Mouse (Mus musculus) midbrain, embryonic 11.5 days (tissue): ENCODE results near the gene Olfr1387. TPM values are rescaled to one million over a fixed set of nuclear protein-coding genes. Genes with fewer than 3 reads are reported as not detected.
"Not testable (repeated sequence)": the region's sequence is repeated elsewhere in the genome, so short reads cannot be mapped to it uniquely, and the experiment has no call there.

ENCODE experiments used
- ATAC-seq: fragments of 200-750 bp; cut with Nextera tagmentation; 2 replicates; pipeline ENCODE4 v1.8.0; 2017; ENCODE audit warnings: moderate TSS enrichment, moderate library complexity; ENCODE audit not compliant: low FRiP score
- DNase-seq: peaks from one replicate; pipeline ENCODE4 v3.0.0; 2015; ENCODE audit warnings: low spot score; ENCODE audit errors: missing footprints
- H3K27ac ChIP-seq: fragments of 300-500 bp; sonication (generic); 2 replicates; pipeline ENCODE4 v1.5.1; 2014; ENCODE audit warnings: low read depth, low read length
- H3K27me3 ChIP-seq: fragments of 300-500 bp; sonication (generic); 2 replicates; pipeline ENCODE4 v1.6.1; 2014; ENCODE audit warnings: mild to moderate bottlenecking, low read length, moderate library complexity, mixed read lengths; ENCODE audit not compliant: control insufficient read depth, insufficient read depth
- H3K36me3 ChIP-seq: fragments of 300-500 bp; sonication (generic); 2 replicates; pipeline ENCODE4 v1.6.1; 2014; ENCODE audit warnings: mild to moderate bottlenecking, low read length, moderate library complexity, mixed read lengths; ENCODE audit not compliant: control insufficient read depth, insufficient read depth
- H3K4me1 ChIP-seq: fragments of 300-500 bp; sonication (generic); 2 replicates; pipeline ENCODE4 v1.6.1; 2014; ENCODE audit warnings: low read length; ENCODE audit not compliant: control insufficient read depth, insufficient read depth
- H3K4me2 ChIP-seq: fragments of 300-500 bp; sonication (generic); 2 replicates; pipeline ENCODE4 v1.6.1; 2014; ENCODE audit warnings: mild to moderate bottlenecking, moderate library complexity
- H3K4me3 ChIP-seq: fragments of 300-500 bp; sonication (generic); 2 replicates; pipeline ENCODE4 v1.5.1; 2014; ENCODE audit warnings: low read depth, low read length
- H3K9ac ChIP-seq: fragments of 300-500 bp; sonication (generic); 2 replicates; pipeline ENCODE4 v1.6.1; 2014; ENCODE audit warnings: low read length
- H3K9me3 ChIP-seq: fragments of 300-500 bp; sonication (generic); 2 replicates; pipeline ENCODE4 v1.6.1; 2016; ENCODE audit warnings: low read length; ENCODE audit not compliant: control insufficient read depth
- WGBS: fragments of 180-500 bp; shearing (Covaris S2); extraction: QIAGEN DNeasy Blood & Tissue Kit; methylation state at CpG from one replicate; pipeline ENCODE4 v1.1.7; 2014; 5-methylcytosine and 5-hydroxymethylcytosine counted together
- polyA plus RNA-seq: library from polyadenylated mRNA; unstranded; fragments of >200 nt; fragmentation: Nextera tagmentation; extraction: Ambion mirVana; gene quantifications from 2 replicates; pipeline ENCODE4 v1.2.1, GENCODE M21; 2014

The Olfr1387 gene
- not detected in 2 replicates for polyA plus RNA-seq

GRCm38 (mm10) chr11:49455043-49455442 is at the start of gene Olfr1387:
TSS of gene Olfr1387 (plus strand) at chr11:49455343.
- DNase-seq (no peak), ATAC-seq (no peak)
- no peaks in the 10 kb centered on the region for H3K4me1 ChIP-seq
- 96% methylated on average over 1 of the region's 1 CpGs for WGBS
- no peaks in the 10 kb centered on the region for H3K27me3 ChIP-seq
- H3K4me3 ChIP-seq, result no peak within 1 kb of the TSS
- no peaks in the 10 kb centered on the region for H3K9me3 ChIP-seq
- no peak within 1 kb of the TSS for H3K9ac ChIP-seq
- H3K36me3 ChIP-seq, result no peaks in the 10 kb centered on the region
- no peak within 1 kb of the TSS for H3K4me2 ChIP-seq
- no peak within 1 kb of the TSS for H3K27ac ChIP-seq

DNA sequence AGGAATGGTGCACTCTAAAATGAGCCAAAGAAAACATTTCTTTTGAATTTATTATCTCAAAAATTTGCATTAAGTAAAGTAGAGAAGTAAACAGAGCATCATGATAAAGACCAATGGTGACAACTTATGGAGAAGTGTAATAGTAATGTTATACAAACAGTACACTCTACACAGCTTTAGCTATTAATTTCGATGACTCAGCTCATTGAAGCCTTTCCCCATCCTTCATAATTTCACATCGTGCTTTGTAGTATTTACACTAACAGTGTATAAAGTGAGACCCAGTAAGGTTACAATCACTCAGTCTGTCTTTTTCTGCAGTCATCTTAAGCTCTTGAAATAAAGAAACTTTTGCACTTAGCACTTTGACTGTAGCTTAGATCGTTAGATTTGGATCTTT is 48.4 kb upstream of the Olfr1387 start:
- Histone ChIP-seq H3K9ac (no peak overlapping the region), H3K4me2 (no peak overlapping the region), H3K27me3 (no peaks in the 10 kb centered on the region), H3K27ac (no peak overlapping the region), H3K36me3 (no peaks in the 10 kb centered on the region), H3K9me3 (no peaks in the 10 kb centered on the region), H3K4me3 (no peak overlapping the region), H3K4me1 (no peaks in the 10 kb centered on the region)
- DNase-seq (no peak), ATAC-seq (no peak)
- WGBS, result 77% methylated on average over 3 of the region's 3 CpGs

DNA sequence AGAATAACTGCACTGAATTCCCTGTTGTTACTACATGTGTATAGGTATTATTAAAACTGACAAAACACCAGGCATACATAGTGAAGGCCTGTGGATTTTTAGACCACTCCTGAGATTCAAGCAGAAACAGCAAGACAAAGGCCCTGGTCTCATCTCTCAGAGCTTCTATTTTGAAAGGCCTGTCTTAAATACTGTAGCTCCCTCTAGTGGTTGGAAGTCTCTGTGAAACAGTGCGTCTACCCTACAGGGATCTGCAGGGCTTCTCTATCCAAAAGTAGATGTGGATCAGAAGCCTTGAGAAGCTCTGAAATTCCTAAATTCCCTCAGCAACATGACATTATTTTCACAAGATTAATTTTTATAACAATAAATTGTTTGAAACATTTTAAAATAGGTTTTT is 44.6 kb upstream of the Olfr1387 start:
- H3K4me3 ChIP-seq, result no peak overlapping the region
- H3K9ac ChIP-seq, result no peak overlapping the region
- H3K9me3 ChIP-seq, result no peaks in the 10 kb centered on the region
- ATAC-seq (no peak), DNase-seq (no peak)
- no peak overlapping the region for H3K4me2 ChIP-seq
- no peaks in the 10 kb centered on the region for H3K4me1 ChIP-seq
- H3K36me3 ChIP-seq, result no peaks in the 10 kb centered on the region
- H3K27me3 ChIP-seq, result no peaks in the 10 kb centered on the region
- H3K27ac ChIP-seq, result no peak overlapping the region
- WGBS, result 41% methylated on average over 1 of the region's 1 CpGs

- Histone ChIP-seq H3K9ac (no peak within 1 kb of the TSS), H3K27ac (no peak within 1 kb of the TSS), H3K4me2 (no peak within 1 kb of the TSS), H3K4me3 (no peak within 1 kb of the TSS), H3K36me3 (no peaks in the 10 kb centered on the region), H3K4me1 (no peaks in the 10 kb centered on the region), H3K9me3 (no peaks in the 10 kb centered on the region), H3K27me3 (no peaks in the 10 kb centered on the region)
- ATAC-seq, result no peak
- no peak for DNase-seq
- 89% methylated on average over 2 of the region's 2 CpGs for WGBS
Observed at GRCm38 (mm10) chr11:49422767-49423166, 32.4 kb upstream of the Olfr1387 start, which contains the start of gene Olfr1389. TSS of gene Olfr1389 (plus strand) at chr11:49423067.

DNA sequence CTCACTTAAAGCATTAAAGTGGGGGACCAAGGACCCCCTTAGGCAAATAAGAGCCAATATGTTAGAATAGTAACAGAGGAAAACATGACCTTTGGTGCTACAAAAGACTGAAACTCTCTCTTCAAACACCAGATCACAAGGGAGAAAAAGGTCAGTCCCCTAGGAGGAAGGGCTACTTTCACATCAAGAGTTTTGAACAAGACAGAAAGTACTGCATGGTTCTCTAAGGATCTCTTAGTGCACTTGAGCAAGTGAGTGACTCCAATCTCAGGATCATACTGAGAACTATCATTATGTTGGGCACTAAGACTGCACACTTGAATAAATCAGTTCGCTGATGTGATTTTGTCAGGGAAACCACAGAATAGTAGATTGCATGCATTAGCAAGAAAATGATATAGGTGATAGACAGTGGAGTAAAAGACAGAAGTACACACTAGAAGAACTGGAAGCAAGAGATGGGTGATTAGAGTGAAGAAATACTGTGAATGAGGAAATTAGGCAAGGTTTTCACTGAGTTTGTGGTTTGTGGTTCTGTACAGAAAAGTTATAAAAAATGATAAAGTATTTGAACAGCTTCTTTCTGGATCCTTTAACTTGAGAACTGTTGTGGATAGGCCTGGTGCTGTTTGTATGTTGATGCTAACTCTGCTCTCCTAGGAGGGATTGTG is 29.8 kb upstream of the Olfr1387 start:
- no peaks in the 10 kb centered on the region for H3K9me3 ChIP-seq
- WGBS, result 86% methylated on average over 1 of the region's 1 CpGs
- no peak overlapping the region for H3K4me2 ChIP-seq

DNA sequence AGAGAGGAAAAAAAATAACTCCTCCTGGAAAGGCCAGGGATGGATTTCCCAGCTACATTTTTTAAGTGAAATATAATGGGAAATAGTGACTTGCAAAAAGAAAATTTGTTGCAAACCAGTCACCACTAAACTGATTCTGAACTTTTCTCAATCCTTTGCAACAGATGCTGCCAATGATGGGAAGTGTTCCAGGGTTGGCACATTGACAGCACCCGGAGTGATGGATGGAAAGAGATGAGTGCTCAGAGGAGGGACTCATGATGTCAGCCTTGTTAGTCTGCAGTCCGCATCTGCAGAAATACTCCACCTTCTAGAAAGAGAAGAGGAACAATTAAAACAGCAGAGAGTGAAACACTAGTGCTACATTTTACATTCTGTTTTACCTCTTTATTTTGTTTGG is 25.5 kb upstream of the Olfr1387 start:
- Histone ChIP-seq H3K9ac (no peak overlapping the region), H3K4me1 (no peaks in the 10 kb centered on the region)

More for the DNA sequence above, 29.8 kb upstream of the Olfr1387 start:
- Histone ChIP-seq H3K36me3 (no peaks in the 10 kb centered on the region), H3K27me3 (no peaks in the 10 kb centered on the region), H3K27ac (no peak overlapping the region), H3K9ac (no peak overlapping the region), H3K4me1 (no peaks in the 10 kb centered on the region), H3K4me3 (no peak overlapping the region)
- DNase-seq, result no peak
- no peak for ATAC-seq

DNA sequence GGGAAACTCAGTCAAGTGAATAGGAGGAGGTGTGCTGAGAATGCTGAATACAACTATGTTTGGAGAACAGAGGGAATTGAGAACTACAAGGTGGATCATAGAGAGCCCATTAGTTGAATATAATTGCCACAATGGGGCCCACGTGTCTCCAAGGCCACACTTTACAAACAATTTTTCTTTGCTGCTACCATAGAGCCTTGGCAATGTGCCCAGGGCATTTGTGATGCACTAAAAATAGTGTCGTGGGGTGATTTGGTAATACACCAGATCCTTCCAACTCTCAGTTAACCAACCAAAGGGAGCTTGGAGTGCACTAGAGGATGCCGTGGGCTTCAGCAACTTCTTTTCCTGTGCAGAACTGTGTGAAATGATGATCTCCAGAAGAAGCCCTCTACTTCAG is 18.7 kb upstream of the Olfr1387 start, which contains the start of gene Olfr1388:
Olfr1388 (plus strand) TSS at position 214 of the 400 bp plus-strand sequence.
- H3K4me3 ChIP-seq, result no peak within 1 kb of the TSS
- WGBS, result 84% methylated on average over 3 of the region's 3 CpGs
- H3K4me1 ChIP-seq, result no peaks in the 10 kb centered on the region
- H3K27ac ChIP-seq, result no peak within 1 kb of the TSS
- H3K36me3 ChIP-seq, result no peaks in the 10 kb centered on the region
- H3K9me3 ChIP-seq, result no peaks in the 10 kb centered on the region
- H3K4me2 ChIP-seq, result no peak within 1 kb of the TSS
- ATAC-seq, result no peak
- H3K9ac ChIP-seq, result no peak within 1 kb of the TSS
- DNase-seq, result no peak
- no peaks in the 10 kb centered on the region for H3K27me3 ChIP-seq

More for the DNA sequence above, 25.5 kb upstream of the Olfr1387 start:
- DNase-seq (no peak), ATAC-seq (no peak)
- Histone ChIP-seq H3K4me3 (no peak overlapping the region), H3K4me2 (no peak overlapping the region), H3K27ac (no peak overlapping the region), H3K36me3 (no peaks in the 10 kb centered on the region), H3K9me3 (no peaks in the 10 kb centered on the region), H3K27me3 (no peaks in the 10 kb centered on the region)
- 83% methylated on average over 2 of the region's 2 CpGs for WGBS

- H3K4me3 ChIP-seq, ATAC-seq, H3K9ac ChIP-seq, H3K4me2 ChIP-seq, H3K27me3 ChIP-seq, H3K4me1 ChIP-seq, H3K36me3 ChIP-seq, H3K9me3 ChIP-seq, DNase-seq, H3K27ac ChIP-seq: not testable (repeated sequence)
- WGBS, result 80% methylated on average over 2 of the region's 3 CpGs
Observed at GRCm38 (mm10) chr11:49464746-49465145, 9.6 kb downstream of the Olfr1387 start, which contains the start of gene Olfr1386. TSS of gene Olfr1386 (plus strand) at chr11:49465046.

GRCm38 (mm10) chr11:49485973-49486372 is 30.8 kb downstream of the Olfr1387 start:
- no peak overlapping the region for H3K9ac ChIP-seq
- H3K4me1 ChIP-seq, result no peaks in the 10 kb centered on the region
- no peak for ATAC-seq
- H3K36me3 ChIP-seq, result no peaks in the 10 kb centered on the region
- H3K27me3 ChIP-seq, result no peaks in the 10 kb centered on the region
- no peak overlapping the region for H3K27ac ChIP-seq
- no peak overlapping the region for H3K4me3 ChIP-seq
- WGBS, result 75% methylated on average over 4 of the region's 4 CpGs
- DNase-seq, result no peak
- H3K4me2 ChIP-seq, result no peak overlapping the region
- H3K9me3 ChIP-seq, result no peaks in the 10 kb centered on the region
